Mouse (Mus musculus): ENCODE results near the gene Vps51. TPM values are rescaled to one million over a fixed set of nuclear protein-coding genes. Genes with fewer than 3 reads are reported as not detected.
A peak's percentile ranks its signal among the peaks of the same experiment; 100 is the strongest.

Vps51 gene
- polyA plus RNA-seq, 1 experiment from 2014 or later = 78.8 TPM

- no peak for ATAC-seq (ENCODE audit: low FRiP score)
- no peak overlapping the region for H3K4me3 ChIP-seq
- no peaks in the 10 kb centered on the region for H3K36me3 ChIP-seq
- H3K4me2 ChIP-seq (replicated peaks) = no peak overlapping the region
- H3K4me1 ChIP-seq = no peaks in the 10 kb centered on the region
- no peaks in the 10 kb centered on the region for H3K27me3 ChIP-seq
- no peaks in the 10 kb centered on the region for H3K9me3 ChIP-seq (replicated peaks)
- WGBS = 85% methylated on average over 4 of the region's 4 CpGs
- no peak overlapping the region for H3K27ac ChIP-seq
- H3K9ac ChIP-seq = no peak overlapping the region
Measured at GRCm38 (mm10) chr19:6104476-6104875, 27.4 kb upstream of the Vps51 start.

- 80% methylated on average over 6 of the region's 6 CpGs for WGBS
- no peak overlapping the region for H3K9ac ChIP-seq
Measured at GRCm38 (mm10) chr19:6102169-6102853, 25.3 kb upstream of the Vps51 start.

GRCm38 (mm10) chr19:6101186-6101585 lies 24.2 kb upstream of the Vps51 start:
- Histone ChIP-seq H3K4me3 (no peak overlapping the region), H3K4me1 (no peaks in the 10 kb centered on the region), H3K27me3 (no peaks in the 10 kb centered on the region), H3K27ac (no peak overlapping the region), H3K4me2 (replicated peaks) (no peak overlapping the region), H3K9ac (no peak overlapping the region), H3K9me3 (replicated peaks) (no peaks in the 10 kb centered on the region), H3K36me3 (no peaks in the 10 kb centered on the region)
- WGBS = 54% methylated on average over 6 of the region's 6 CpGs
- ATAC-seq (ENCODE audit: low FRiP score) = no peak

More at GRCm38 (mm10) chr19:6102169-6102853, 25.3 kb upstream of the Vps51 start:
- H3K36me3 ChIP-seq = no peaks in the 10 kb centered on the region
- no peaks in the 10 kb centered on the region for H3K27me3 ChIP-seq
- H3K9me3 ChIP-seq (replicated peaks) = no peaks in the 10 kb centered on the region
- no peak overlapping the region for H3K27ac ChIP-seq
- ATAC-seq (ENCODE audit: low FRiP score) = no peak
- H3K4me1 ChIP-seq = no peaks in the 10 kb centered on the region
- H3K4me2 ChIP-seq (replicated peaks) = no peak overlapping the region
- no peak overlapping the region for H3K4me3 ChIP-seq

- no peak overlapping the region for H3K27ac ChIP-seq
- H3K4me3 ChIP-seq = no peak overlapping the region
- no peaks in the 10 kb centered on the region for H3K4me1 ChIP-seq
- no peaks in the 10 kb centered on the region for H3K27me3 ChIP-seq
- H3K36me3 ChIP-seq = peaks cover 4% of the 10 kb centered on the region; the same call in 1 of the 2 replicates
- H3K9ac ChIP-seq = no peak overlapping the region
- ATAC-seq (ENCODE audit: low FRiP score) = no peak
- no peaks in the 10 kb centered on the region for H3K9me3 ChIP-seq (replicated peaks)
- WGBS = 89% methylated on average over 3 of the region's 3 CpGs
- H3K4me2 ChIP-seq (replicated peaks) = no peak overlapping the region
Measured at GRCm38 (mm10) chr19:6097847-6098246, 20.8 kb upstream of the Vps51 start.

- H3K9ac ChIP-seq = no peak within 1 kb of the TSS
- no peak within 1 kb of the TSS for H3K4me2 ChIP-seq (replicated peaks)
- no peak for ATAC-seq (ENCODE audit: low FRiP score)
- 91% methylated on average over 7 of the region's 7 CpGs for WGBS
- no peak within 1 kb of the TSS for H3K4me3 ChIP-seq
- no peak within 1 kb of the TSS for H3K27ac ChIP-seq
- no peaks in the 10 kb centered on the region for H3K4me1 ChIP-seq
- H3K27me3 ChIP-seq = no peaks in the 10 kb centered on the region
- peaks cover 31% of the 10 kb centered on the region for H3K36me3 ChIP-seq
- no peaks in the 10 kb centered on the region for H3K9me3 ChIP-seq (replicated peaks)
Measured at GRCm38 (mm10) chr19:6094119-6094518, 17.1 kb upstream of the Vps51 start, which contains the start of gene AC131692.1. Gene AC131692.1 (plus strand): TSS chr19:6094419.

- H3K4me3 ChIP-seq = no peak overlapping the region
- no peak overlapping the region for H3K27ac ChIP-seq
- 94% methylated on average over 13 of the region's 13 CpGs for WGBS
- no peak overlapping the region for H3K9ac ChIP-seq
- H3K9me3 ChIP-seq (replicated peaks) = no peaks in the 10 kb centered on the region
- H3K36me3 ChIP-seq = peaks cover 41% of the 10 kb centered on the region
- H3K27me3 ChIP-seq = no peaks in the 10 kb centered on the region
- ATAC-seq (ENCODE audit: low FRiP score) = no peak
- peaks cover 10% of the 10 kb centered on the region for H3K4me1 ChIP-seq
- H3K4me2 ChIP-seq (replicated peaks) = no peak overlapping the region
Measured at GRCm38 (mm10) chr19:6088841-6089240, 11.8 kb upstream of the Vps51 start.

- peak overlapping the region; percentile 44 for H3K9ac ChIP-seq
- ATAC-seq (ENCODE audit: low FRiP score) = peak; percentile 75
- H3K27ac ChIP-seq = no peak overlapping the region
- 2% methylated on average over 17 of the region's 17 CpGs for WGBS
- H3K4me3 ChIP-seq = peak overlapping the region; percentile 78
- H3K27me3 ChIP-seq = no peaks in the 10 kb centered on the region
- no peaks in the 10 kb centered on the region for H3K9me3 ChIP-seq (replicated peaks)
- peak overlapping the region; percentile 96 for H3K4me2 ChIP-seq (replicated peaks)
- H3K36me3 ChIP-seq = peaks cover 40% of the 10 kb centered on the region
- H3K4me1 ChIP-seq = peaks cover 18% of the 10 kb centered on the region
Measured at GRCm38 (mm10) chr19:6085417-6085879, 8.4 kb upstream of the Vps51 start.

GRCm38 (mm10) chr19:6084478-6085248 lies 7.6 kb upstream of the Vps51 start, which contains the start of the genes Zfpl1 and Cdca5:
Gene Zfpl1 (minus strand): TSS chr19:6084956.
Gene Cdca5 (plus strand): TSS chr19:6084983.
- Histone ChIP-seq H3K4me1 (peaks cover 18% of the 10 kb centered on the region), H3K4me2 (replicated peaks) (peak within 1 kb of the TSS; percentile 96), H3K9ac (peak within 1 kb of the TSS; percentile 76), H3K27ac (0 out of 2 replicates have a peak within 1 kb of the TSS, but pooled peaks have one; percentile 55), H3K36me3 (peaks cover 43% of the 10 kb centered on the region), H3K27me3 (no peaks in the 10 kb centered on the region), H3K9me3 (replicated peaks) (no peaks in the 10 kb centered on the region), H3K4me3 (peak within 1 kb of the TSS; percentile 78)
- under 1% methylated on average over 58 of the region's 58 CpGs for WGBS
- peak; percentile 90 for ATAC-seq (ENCODE audit: low FRiP score)

- H3K27me3 ChIP-seq = no peaks in the 10 kb centered on the region
- H3K9ac ChIP-seq = no peak within 1 kb of the TSS
- peaks cover 22% of the 10 kb centered on the region for H3K4me1 ChIP-seq
- no peak within 1 kb of the TSS; the same call in 1 of the 2 replicates for H3K4me2 ChIP-seq (replicated peaks)
- 87% methylated on average over 9 of the region's 9 CpGs for WGBS
- no peak within 1 kb of the TSS for H3K4me3 ChIP-seq
- no peak for ATAC-seq (ENCODE audit: low FRiP score)
- no peaks in the 10 kb centered on the region for H3K9me3 ChIP-seq (replicated peaks)
- H3K27ac ChIP-seq = no peak within 1 kb of the TSS
- peaks cover 30% of the 10 kb centered on the region for H3K36me3 ChIP-seq
Measured at GRCm38 (mm10) chr19:6082156-6082555, 5.1 kb upstream of the Vps51 start, which contains the start of gene Gm28374. Gene Gm28374 (minus strand): TSS chr19:6082256.

GRCm38 (mm10) chr19:6079983-6080480 lies 3.0 kb upstream of the Vps51 start, which contains the start of gene Tmem262:
Gene Tmem262 (plus strand): TSS chr19:6080033.
- Histone ChIP-seq H3K4me2 (replicated peaks) (no peak within 1 kb of the TSS), H3K27ac (no peak within 1 kb of the TSS), H3K4me3 (no peak within 1 kb of the TSS), H3K27me3 (no peaks in the 10 kb centered on the region), H3K9me3 (replicated peaks) (no peaks in the 10 kb centered on the region), H3K9ac (no peak within 1 kb of the TSS; the same call in 1 of the 2 replicates), H3K4me1 (peaks cover 33% of the 10 kb centered on the region), H3K36me3 (peaks cover 29% of the 10 kb centered on the region)
- WGBS = 93% methylated on average over 12 of the region's 12 CpGs
- ATAC-seq (ENCODE audit: low FRiP score) = no peak

GRCm38 (mm10) chr19:6073889-6074288 lies 3.1 kb downstream of the Vps51 start:
- Histone ChIP-seq H3K4me1 (peaks cover 22% of the 10 kb centered on the region), H3K9me3 (replicated peaks) (no peaks in the 10 kb centered on the region), H3K27me3 (no peaks in the 10 kb centered on the region), H3K27ac (no peak overlapping the region), H3K36me3 (peaks cover 36% of the 10 kb centered on the region), H3K4me2 (replicated peaks) (no peak overlapping the region), H3K9ac (no peak overlapping the region), H3K4me3 (no peak overlapping the region)
- no peak for ATAC-seq (ENCODE audit: low FRiP score)
- 95% methylated on average over 5 of the region's 5 CpGs for WGBS

- H3K27ac ChIP-seq = no peak overlapping the region
- WGBS = 95% methylated on average over 19 of the region's 19 CpGs
- no peaks in the 10 kb centered on the region for H3K27me3 ChIP-seq
- no peak overlapping the region for H3K4me3 ChIP-seq
- peaks cover 38% of the 10 kb centered on the region for H3K36me3 ChIP-seq
- no peak overlapping the region for H3K9ac ChIP-seq
- no peak overlapping the region for H3K4me2 ChIP-seq (replicated peaks)
- no peaks in the 10 kb centered on the region for H3K9me3 ChIP-seq (replicated peaks)
- no peak for ATAC-seq (ENCODE audit: low FRiP score)
- peaks cover 35% of the 10 kb centered on the region for H3K4me1 ChIP-seq
Measured at GRCm38 (mm10) chr19:6071261-6071660, 5.8 kb downstream of the Vps51 start.
